Mouse (Mus musculus): Measurements from ENCODE around the gene Gm10057.
"Not testable (repeated sequence)": the region's sequence is repeated elsewhere in the genome, so short reads cannot be mapped to it uniquely, and the experiment has no call there.

Gene Gm10057

DNA sequence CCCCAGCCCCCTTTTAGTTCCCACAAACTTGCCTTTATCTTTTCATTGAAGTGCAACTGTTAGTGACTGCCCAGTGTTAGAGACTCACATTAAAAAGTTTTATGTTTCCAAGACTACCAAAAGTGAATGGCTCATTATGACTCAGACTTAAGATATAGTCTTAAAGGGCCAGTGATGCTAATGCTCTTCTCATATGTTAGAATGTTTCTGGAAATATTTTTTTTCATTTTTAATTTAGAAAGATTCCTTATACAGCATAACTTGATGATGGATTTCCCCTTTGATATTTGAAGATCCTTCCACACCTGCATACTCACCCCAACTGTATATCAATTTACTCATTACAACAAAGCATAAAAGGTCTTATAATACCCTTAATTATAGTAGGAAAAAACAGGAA is at the start of gene Gm10057:
Gene Gm10057 (minus strand): TSS at position 101 of the 400 bp plus-strand sequence.
- DNase-seq (ENCODE audit: low spot score in 2 of 2) = not testable (repeated sequence)

DNA sequence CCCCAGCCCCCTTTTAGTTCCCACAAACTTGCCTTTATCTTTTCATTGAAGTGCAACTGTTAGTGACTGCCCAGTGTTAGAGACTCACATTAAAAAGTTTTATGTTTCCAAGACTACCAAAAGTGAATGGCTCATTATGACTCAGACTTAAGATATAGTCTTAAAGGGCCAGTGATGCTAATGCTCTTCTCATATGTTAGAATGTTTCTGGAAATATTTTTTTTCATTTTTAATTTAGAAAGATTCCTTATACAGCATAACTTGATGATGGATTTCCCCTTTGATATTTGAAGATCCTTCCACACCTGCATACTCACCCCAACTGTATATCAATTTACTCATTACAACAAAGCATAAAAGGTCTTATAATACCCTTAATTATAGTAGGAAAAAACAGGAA is 21.1 kb downstream of the Gm10057 start, which contains the start of gene 4921511M17Rik:
Gene 4921511M17Rik (minus strand): TSS at position 101 of the 400 bp plus-strand sequence.
- not testable (repeated sequence) for DNase-seq (ENCODE audit: low spot score in 2 of 2)

DNA sequence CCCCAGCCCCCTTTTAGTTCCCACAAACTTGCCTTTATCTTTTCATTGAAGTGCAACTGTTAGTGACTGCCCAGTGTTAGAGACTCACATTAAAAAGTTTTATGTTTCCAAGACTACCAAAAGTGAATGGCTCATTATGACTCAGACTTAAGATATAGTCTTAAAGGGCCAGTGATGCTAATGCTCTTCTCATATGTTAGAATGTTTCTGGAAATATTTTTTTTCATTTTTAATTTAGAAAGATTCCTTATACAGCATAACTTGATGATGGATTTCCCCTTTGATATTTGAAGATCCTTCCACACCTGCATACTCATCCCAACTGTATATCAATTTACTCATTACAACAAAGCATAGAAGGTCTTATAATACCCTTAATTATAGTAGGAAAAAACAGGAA is 42.3 kb downstream of the Gm10057 start, which contains the start of gene Samt1:
Gene Samt1 (minus strand): TSS at position 101 of the 400 bp plus-strand sequence.
- not testable (repeated sequence) for DNase-seq (ENCODE audit: low spot score in 2 of 2)

Data from left cerebral cortex, adult 9 months (tissue).